Comparison of ENCODE assay signal across 13 mouse cellular contexts in genomic region chr7:28916491-28916890, GRCm38 (mm10). TPM values are rescaled to one million over a fixed set of nuclear protein-coding genes. Genes with fewer than 3 reads are reported as not detected.
A peak's percentile ranks its signal among the peaks of the same experiment; 100 is the strongest.
DNase-seq lines count a peak whose midpoint lies in the region; ATAC-seq and TF ChIP-seq lines count a peak whose summit lies in the region.
"Had no signal": no experiment of that assay in that cellular context is flagged by ENCODE, and none has a peak within 500 bp of the region (broad histone marks: within the 10 kb centered on the region; RNA-seq: fewer than 3 reads in every experiment).

No protein-coding gene starts in this region.

- DNase-seq in cerebellum, adult 2 months: no peak
- DNase-seq in lung, adult 2 months: no peak
- no peak for DNase-seq in lung, adult 18-20 months
- peak; percentile 15 for DNase-seq in c-Kit-positive CD71-positive TER-119-negative erythroid progenitor cells, embryonic 14.5 days (ENCODE audit: low read depth)
- no peak for DNase-seq in stomach, postnatal 0 days (ENCODE audit: low spot score)
- DNase-seq in embryo, embryonic 11 days: no peak
- DNase-seq: cerebellum, adult 11-12 months; kidney, postnatal 4 days had no signal

- no peaks in the 10 kb centered on the region for H3K27me3 ChIP-seq in cerebellum, adult 2 months (ENCODE audit: control insufficient read depth, insufficient read depth, low read length)
- no peaks in the 10 kb centered on the region for H3K27me3 ChIP-seq in stomach, postnatal 0 days (ENCODE audit: control insufficient read depth, insufficient read depth, low read length)
- no peaks in the 10 kb centered on the region for H3K27me3 ChIP-seq in kidney, embryonic 15.5 days
- H3K27me3 ChIP-seq: limb, embryonic 13.5 days; neural tube, embryonic 15.5 days had no signal

- no peak for TF ChIP-seq POLR2A in cerebellum, adult 2 months (IDR thresholded peaks at IDR 0.05; ENCODE audit: borderline replicate concordance, insufficient read depth, low read length)
- no peak for TF ChIP-seq POLR2A in lung, adult 2 months (IDR thresholded peaks at IDR 0.05; ENCODE audit: borderline replicate concordance, extremely low read depth, low read depth, low read length)

- no peak for ATAC-seq in cerebellum, adult (ENCODE audit: insufficient number of reproducible peaks, low FRiP score, low TSS enrichment)
- ATAC-seq in stomach, postnatal 0 days (ENCODE audit: low FRiP score, low TSS enrichment): no peak
- ATAC-seq in kidney, embryonic 15.5 days (replicated peaks; ENCODE audit: low FRiP score): no peak

- H3K9ac ChIP-seq in stomach, postnatal 0 days (ENCODE audit: low read length): no peak overlapping the region
- no peak overlapping the region for H3K9ac ChIP-seq in kidney, embryonic 15.5 days
- H3K9ac ChIP-seq: neural tube, embryonic 15.5 days had no signal

- 0 out of 2 replicates have a peak overlapping the region, but pooled peaks have one; percentile 6 for H3K27ac ChIP-seq in cerebellum, adult 2 months (ENCODE audit: insufficient read depth, low read length)
- H3K27ac ChIP-seq in stomach, postnatal 0 days (replicated peaks): no peak overlapping the region
- no peak overlapping the region for H3K27ac ChIP-seq in kidney, embryonic 15.5 days
- H3K27ac ChIP-seq: midbrain, embryonic 10.5 days had no signal

- peaks cover 37% of the 10 kb centered on the region for H3K4me1 ChIP-seq in cerebellum, adult 2 months (ENCODE audit: control insufficient read depth, insufficient read depth, low read length)
- peaks cover 41% of the 10 kb centered on the region for H3K4me1 ChIP-seq in lung, adult 2 months (ENCODE audit: control insufficient read depth, insufficient read depth, low read length)
- H3K4me1 ChIP-seq in stomach, postnatal 0 days (replicated peaks; ENCODE audit: control insufficient read depth, insufficient read depth): peaks cover 17% of the 10 kb centered on the region
- peaks cover 59% of the 10 kb centered on the region for H3K4me1 ChIP-seq in kidney, embryonic 15.5 days

- TF ChIP-seq CTCF in cerebellum, adult 2 months (IDR thresholded peaks at IDR 0.05; ENCODE audit: borderline replicate concordance, insufficient read depth, low read depth, low read length): 0 out of 2 replicates have a peak, but pooled peaks have one; percentile 20
- TF ChIP-seq CTCF in lung, adult 2 months (IDR thresholded peaks at IDR 0.05; ENCODE audit: insufficient read depth, low read length): peak; percentile 16; the same call in 1 of the 2 replicates
- TF ChIP-seq CTCF in stomach, postnatal 0 days (IDR thresholded peaks at IDR 0.05; ENCODE audit: low read depth): peak; percentile 66

- peaks cover 54% of the 10 kb centered on the region for H3K36me3 ChIP-seq in stomach, postnatal 0 days (ENCODE audit: control insufficient read depth, insufficient read depth, low read length)
- peaks cover 85% of the 10 kb centered on the region for H3K36me3 ChIP-seq in kidney, embryonic 15.5 days

- H3K9me3 ChIP-seq in stomach, postnatal 0 days (ENCODE audit: control insufficient read depth, low read length): no peaks in the 10 kb centered on the region
- no peaks in the 10 kb centered on the region for H3K9me3 ChIP-seq in kidney, embryonic 15.5 days (replicated peaks)
- H3K9me3 ChIP-seq: limb, embryonic 13.5 days; midbrain, embryonic 10.5 days; neural tube, embryonic 15.5 days had no signal

- no peak overlapping the region for H3K4me3 ChIP-seq in cerebellum, adult 2 months (replicated peaks; ENCODE audit: insufficient read depth, low read depth, low read length)
- H3K4me3 ChIP-seq in lung, adult 2 months (replicated peaks; ENCODE audit: extremely low read depth, low read depth, low read length): no peak overlapping the region
- no peak overlapping the region for H3K4me3 ChIP-seq in stomach, postnatal 0 days (ENCODE audit: low read depth, low read length)
- no peak overlapping the region for H3K4me3 ChIP-seq in kidney, embryonic 15.5 days (replicated peaks)
- H3K4me3 ChIP-seq: limb, embryonic 13.5 days; midbrain, embryonic 10.5 days; neural tube, embryonic 15.5 days had no signal

- no peak for TF ChIP-seq EP300 in stomach, postnatal 0 days (optimal IDR thresholded peaks at IDR 0.05)

- H3K4me2 ChIP-seq in stomach, postnatal 0 days (replicated peaks; ENCODE audit: low read depth): no peak overlapping the region
- H3K4me2 ChIP-seq in kidney, embryonic 15.5 days: no peak overlapping the region
- H3K4me2 ChIP-seq: limb, embryonic 13.5 days; neural tube, embryonic 15.5 days had no signal

RNA-seq across cellular contexts. Expression of gene Capn12, which starts 35.3 kb away (rescaled TPM):
- polyA plus RNA-seq in cerebellum, adult 2 months (2012; rRNA removed): 0.41 and 0.46 TPM in 2 replicates
- polyA plus RNA-seq in lung, adult 2 months (2012; rRNA removed): 0.05 and 1.3 TPM in 2 replicates
- 1.9 and 2.3 TPM in 2 replicates for polyA plus RNA-seq in stomach, postnatal 0 days (2015; fragmentation: Nextera tagmentation; extraction: Ambion mirVana)
- polyA plus RNA-seq in kidney, embryonic 15.5 days (2015; fragmentation: Nextera tagmentation; extraction: Ambion mirVana): 0.36 and 0.64 TPM in 2 replicates

RNA-seq across cellular contexts. Expression of gene Actn4, which starts 45.6 kb away (rescaled TPM):
- 129 and 135 TPM in 2 replicates for polyA plus RNA-seq in cerebellum, adult 2 months (2012; rRNA removed)
- 314 and 324 TPM in 2 replicates for polyA plus RNA-seq in lung, adult 2 months (2012; rRNA removed)
- polyA plus RNA-seq in stomach, postnatal 0 days (2015; fragmentation: Nextera tagmentation; extraction: Ambion mirVana): 216 and 227 TPM in 2 replicates
- polyA plus RNA-seq in kidney, embryonic 15.5 days (2015; fragmentation: Nextera tagmentation; extraction: Ambion mirVana): 288 and 312 TPM in 2 replicates

RNA-seq across cellular contexts. Expression of gene Lgals7, which starts 52.8 kb away (rescaled TPM):
- 0.16 TPM in 1 of 2 replicates, not detected in the other for polyA plus RNA-seq in cerebellum, adult 2 months (2012; rRNA removed)
- polyA plus RNA-seq in lung, adult 2 months (2012; rRNA removed): 2.2 and 314 TPM in 2 replicates
- 296 and 301 TPM in 2 replicates for polyA plus RNA-seq in stomach, postnatal 0 days (2015; fragmentation: Nextera tagmentation; extraction: Ambion mirVana)
- polyA plus RNA-seq in kidney, embryonic 15.5 days (2015; fragmentation: Nextera tagmentation; extraction: Ambion mirVana): 1.9 and 3.1 TPM in 2 replicates

Comparison
In these comparisons a context has a peak if more than half of its experiments do, and no peak if none do; other contexts are left out.
1. CTCF ChIP-seq: peak in every context shown above with its lines; median percentile 66 in stomach, postnatal 0 days; 20 in cerebellum, adult 2 months; 16 in lung, adult 2 months.